Mouse (Mus musculus) bone marrow, adult 2 months (tissue): ENCODE measurements around the gene Grcc10.

Source experiments
- CTCF ChIP-seq: fragments of 200-500 bp; IDR thresholded peaks from 2 replicates; pipeline ENCODE4 v1.5.1; 2011; ENCODE audit warnings: low read length, control low read depth; ENCODE audit not compliant: control insufficient read depth, insufficient read depth
- POLR2A ChIP-seq: fragments of 200-500 bp; IDR thresholded peaks from 2 replicates; pipeline ENCODE4 v1.6.1; 2011; ENCODE audit warnings: low read depth, mild to moderate bottlenecking, control low read depth, low read length, borderline replicate concordance; ENCODE audit not compliant: control insufficient read depth

- no peak for TF ChIP-seq CTCF
- no peak for TF ChIP-seq POLR2A
Observed at GRCm38 (mm10) chr6:124758849-124759232, 17.7 kb upstream of the Grcc10 start.
